Mouse (Mus musculus): ENCODE measurements around the gene Gramd1b. TPM values are rescaled to one million over a fixed set of nuclear protein-coding genes. Genes with fewer than 3 reads are reported as not detected.

The Gramd1b gene
- polyA plus RNA-seq, 1 experiment from 2014 or later, result 2.3 TPM

GRCm38 (mm10) chr9:40450417-40450714 is 80.8 kb downstream of the Gramd1b start:
- Histone ChIP-seq H3K4me3 (no peak overlapping the region), H3K9me3 (replicated peaks) (no peaks in the 10 kb centered on the region), H3K27ac (replicated peaks) (no peak overlapping the region), H3K27me3 (ENCODE audit: low read depth, poor library complexity, severe bottlenecking) (peaks cover 23% of the 10 kb centered on the region), H3K4me1 (peaks cover 19% of the 10 kb centered on the region), H3K36me3 (no peaks in the 10 kb centered on the region)
- DNase-seq (ENCODE audit: low spot score), result no peak
- 74% methylated on average over 7 of the region's 7 CpGs for WGBS

GRCm38 (mm10) chr9:40449610-40450416 is 81.4 kb downstream of the Gramd1b start:
- Histone ChIP-seq H3K36me3 (no peaks in the 10 kb centered on the region), H3K27me3 (ENCODE audit: low read depth, poor library complexity, severe bottlenecking) (peaks cover 17% of the 10 kb centered on the region), H3K4me1 (peaks cover 13% of the 10 kb centered on the region), H3K4me3 (no peak overlapping the region), H3K27ac (replicated peaks) (no peak overlapping the region), H3K9me3 (replicated peaks) (no peaks in the 10 kb centered on the region)
- no peak for DNase-seq (ENCODE audit: low spot score)
- WGBS, result 80% methylated on average over 10 of the region's 10 CpGs

- H3K4me1 ChIP-seq, result peaks cover 12% of the 10 kb centered on the region; the same call in 1 of the 2 replicates
- DNase-seq (ENCODE audit: low spot score), result no peak
- H3K36me3 ChIP-seq, result no peaks in the 10 kb centered on the region
- WGBS, result 92% methylated on average over 2 of the region's 2 CpGs
- H3K27ac ChIP-seq (replicated peaks), result no peak overlapping the region
- H3K4me3 ChIP-seq, result no peak overlapping the region
- H3K9me3 ChIP-seq (replicated peaks), result no peaks in the 10 kb centered on the region
- peaks cover 7% of the 10 kb centered on the region for H3K27me3 ChIP-seq (ENCODE audit: low read depth, poor library complexity, severe bottlenecking)
Measured at GRCm38 (mm10) chr9:40448646-40449243, 82.4 kb downstream of the Gramd1b start.

- Histone ChIP-seq H3K4me3 (no peak overlapping the region), H3K4me1 (peaks cover 13% of the 10 kb centered on the region; the same call in 1 of the 2 replicates), H3K9me3 (replicated peaks) (no peaks in the 10 kb centered on the region), H3K27ac (replicated peaks) (no peak overlapping the region), H3K36me3 (no peaks in the 10 kb centered on the region), H3K27me3 (ENCODE audit: low read depth, poor library complexity, severe bottlenecking) (no peaks in the 10 kb centered on the region)
- no peak for DNase-seq (ENCODE audit: low spot score)
- 86% methylated on average over 4 of the region's 4 CpGs for WGBS
Measured at GRCm38 (mm10) chr9:40447265-40447664, 83.9 kb downstream of the Gramd1b start.

GRCm38 (mm10) chr9:40444961-40445360 is 86.2 kb downstream of the Gramd1b start:
- Histone ChIP-seq H3K27ac (replicated peaks) (no peak overlapping the region), H3K4me3 (no peak overlapping the region), H3K9me3 (replicated peaks) (no peaks in the 10 kb centered on the region), H3K27me3 (ENCODE audit: low read depth, poor library complexity, severe bottlenecking) (no peaks in the 10 kb centered on the region), H3K4me1 (peaks cover 14% of the 10 kb centered on the region), H3K36me3 (no peaks in the 10 kb centered on the region)
- WGBS, result 91% methylated on average over 6 of the region's 6 CpGs
- no peak for DNase-seq (ENCODE audit: low spot score)

GRCm38 (mm10) chr9:40442784-40443183 is 88.4 kb downstream of the Gramd1b start:
- H3K27ac ChIP-seq (replicated peaks), result no peak overlapping the region
- no peak for DNase-seq (ENCODE audit: low spot score)
- H3K4me3 ChIP-seq, result no peak overlapping the region
- peaks cover 27% of the 10 kb centered on the region for H3K4me1 ChIP-seq
- 65% methylated on average over 5 of the region's 5 CpGs for WGBS
- H3K36me3 ChIP-seq, result no peaks in the 10 kb centered on the region
- no peaks in the 10 kb centered on the region for H3K9me3 ChIP-seq (replicated peaks)
- no peaks in the 10 kb centered on the region for H3K27me3 ChIP-seq (ENCODE audit: low read depth, poor library complexity, severe bottlenecking)

- DNase-seq (ENCODE audit: low spot score), result no peak
- no peaks in the 10 kb centered on the region for H3K9me3 ChIP-seq (replicated peaks)
- H3K27ac ChIP-seq (replicated peaks), result no peak overlapping the region
- peaks cover 27% of the 10 kb centered on the region for H3K4me1 ChIP-seq
- H3K27me3 ChIP-seq (ENCODE audit: low read depth, poor library complexity, severe bottlenecking), result no peaks in the 10 kb centered on the region
- 88% methylated on average over 8 of the region's 8 CpGs for WGBS
- no peaks in the 10 kb centered on the region for H3K36me3 ChIP-seq
- no peak overlapping the region for H3K4me3 ChIP-seq
Measured at GRCm38 (mm10) chr9:40439973-40440687, 91.1 kb downstream of the Gramd1b start.

GRCm38 (mm10) chr9:40438731-40439526 is 92.3 kb downstream of the Gramd1b start:
- Histone ChIP-seq H3K36me3 (no peaks in the 10 kb centered on the region), H3K27me3 (ENCODE audit: low read depth, poor library complexity, severe bottlenecking) (no peaks in the 10 kb centered on the region), H3K27ac (replicated peaks) (0 out of 2 replicates have a peak overlapping the region, but pooled peaks have one; percentile 17), H3K9me3 (replicated peaks) (no peaks in the 10 kb centered on the region), H3K4me1 (peaks cover 27% of the 10 kb centered on the region), H3K4me3 (no peak overlapping the region)
- no peak for DNase-seq (ENCODE audit: low spot score)
- WGBS, result 67% methylated on average over 12 of the region's 12 CpGs

GRCm38 (mm10) chr9:40437891-40438290 is 93.3 kb downstream of the Gramd1b start:
- Histone ChIP-seq H3K9me3 (replicated peaks) (no peaks in the 10 kb centered on the region), H3K4me3 (no peak overlapping the region), H3K36me3 (no peaks in the 10 kb centered on the region), H3K27me3 (ENCODE audit: low read depth, poor library complexity, severe bottlenecking) (no peaks in the 10 kb centered on the region), H3K27ac (replicated peaks) (no peak overlapping the region), H3K4me1 (peaks cover 25% of the 10 kb centered on the region)
- no peak for DNase-seq (ENCODE audit: low spot score)
- WGBS, result 86% methylated on average over 7 of the region's 7 CpGs

- Histone ChIP-seq H3K4me1 (peaks cover 3% of the 10 kb centered on the region), H3K36me3 (no peaks in the 10 kb centered on the region)
- 87% methylated on average over 5 of the region's 5 CpGs for WGBS
Measured at GRCm38 (mm10) chr9:40433286-40433685, 97.9 kb downstream of the Gramd1b start.

GRCm38 (mm10) chr9:40430969-40431368 is 100.2 kb downstream of the Gramd1b start:
- H3K4me3 ChIP-seq, result no peak overlapping the region

More at GRCm38 (mm10) chr9:40433286-40433685, 97.9 kb downstream of the Gramd1b start:
- DNase-seq (ENCODE audit: low spot score), result no peak
- Histone ChIP-seq H3K27ac (replicated peaks) (no peak overlapping the region), H3K27me3 (ENCODE audit: low read depth, poor library complexity, severe bottlenecking) (no peaks in the 10 kb centered on the region), H3K9me3 (replicated peaks) (no peaks in the 10 kb centered on the region), H3K4me3 (no peak overlapping the region)

GRCm38 (mm10) chr9:40427663-40428062 is 103.5 kb downstream of the Gramd1b start:
- DNase-seq (ENCODE audit: low spot score), result no peak
- Histone ChIP-seq H3K4me1 (no peaks in the 10 kb centered on the region), H3K9me3 (replicated peaks) (no peaks in the 10 kb centered on the region), H3K36me3 (no peaks in the 10 kb centered on the region), H3K27ac (replicated peaks) (no peak overlapping the region), H3K4me3 (no peak overlapping the region), H3K27me3 (ENCODE audit: low read depth, poor library complexity, severe bottlenecking) (no peaks in the 10 kb centered on the region)
- WGBS, result 96% methylated on average over 2 of the region's 2 CpGs

More at GRCm38 (mm10) chr9:40430969-40431368, 100.2 kb downstream of the Gramd1b start:
- Histone ChIP-seq H3K27ac (replicated peaks) (no peak overlapping the region), H3K4me1 (no peaks in the 10 kb centered on the region), H3K36me3 (no peaks in the 10 kb centered on the region), H3K9me3 (replicated peaks) (no peaks in the 10 kb centered on the region), H3K27me3 (ENCODE audit: low read depth, poor library complexity, severe bottlenecking) (no peaks in the 10 kb centered on the region)
- 86% methylated on average over 8 of the region's 8 CpGs for WGBS
- DNase-seq (ENCODE audit: low spot score), result no peak
